Mouse (Mus musculus): ENCODE measurements around the gene Arhgap40. TPM values are rescaled to one million over a fixed set of nuclear protein-coding genes. Genes with fewer than 3 reads are reported as not detected.

Gene Arhgap40
- polyA plus RNA-seq (2012; rRNA removed; ENCODE audit: low replicate concordance) = 0.21 and 2.9 TPM in 2 replicates

DNA sequence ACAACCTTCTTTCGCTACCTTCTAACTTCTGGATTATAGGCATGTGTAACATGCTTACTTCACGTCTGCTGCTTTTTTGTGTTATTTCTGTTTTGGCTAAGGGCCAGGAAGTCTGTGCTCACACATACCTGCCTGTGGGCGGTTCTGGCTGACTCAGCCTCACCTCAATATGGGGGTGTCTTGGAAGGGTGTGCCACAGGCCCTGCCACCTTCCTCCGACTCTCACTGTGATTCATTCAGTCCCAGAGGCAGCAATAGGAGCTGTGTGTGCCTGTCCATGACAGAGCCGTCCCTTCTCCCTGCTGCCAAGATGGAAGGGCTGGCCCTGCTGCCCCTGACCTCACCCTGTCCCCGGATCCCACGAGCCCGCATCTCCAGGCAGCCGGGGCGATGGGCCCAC, at the start of gene Arhgap40:
Gene Arhgap40 (plus strand): TSS at position 269 of the 400 bp plus-strand sequence.

DNA sequence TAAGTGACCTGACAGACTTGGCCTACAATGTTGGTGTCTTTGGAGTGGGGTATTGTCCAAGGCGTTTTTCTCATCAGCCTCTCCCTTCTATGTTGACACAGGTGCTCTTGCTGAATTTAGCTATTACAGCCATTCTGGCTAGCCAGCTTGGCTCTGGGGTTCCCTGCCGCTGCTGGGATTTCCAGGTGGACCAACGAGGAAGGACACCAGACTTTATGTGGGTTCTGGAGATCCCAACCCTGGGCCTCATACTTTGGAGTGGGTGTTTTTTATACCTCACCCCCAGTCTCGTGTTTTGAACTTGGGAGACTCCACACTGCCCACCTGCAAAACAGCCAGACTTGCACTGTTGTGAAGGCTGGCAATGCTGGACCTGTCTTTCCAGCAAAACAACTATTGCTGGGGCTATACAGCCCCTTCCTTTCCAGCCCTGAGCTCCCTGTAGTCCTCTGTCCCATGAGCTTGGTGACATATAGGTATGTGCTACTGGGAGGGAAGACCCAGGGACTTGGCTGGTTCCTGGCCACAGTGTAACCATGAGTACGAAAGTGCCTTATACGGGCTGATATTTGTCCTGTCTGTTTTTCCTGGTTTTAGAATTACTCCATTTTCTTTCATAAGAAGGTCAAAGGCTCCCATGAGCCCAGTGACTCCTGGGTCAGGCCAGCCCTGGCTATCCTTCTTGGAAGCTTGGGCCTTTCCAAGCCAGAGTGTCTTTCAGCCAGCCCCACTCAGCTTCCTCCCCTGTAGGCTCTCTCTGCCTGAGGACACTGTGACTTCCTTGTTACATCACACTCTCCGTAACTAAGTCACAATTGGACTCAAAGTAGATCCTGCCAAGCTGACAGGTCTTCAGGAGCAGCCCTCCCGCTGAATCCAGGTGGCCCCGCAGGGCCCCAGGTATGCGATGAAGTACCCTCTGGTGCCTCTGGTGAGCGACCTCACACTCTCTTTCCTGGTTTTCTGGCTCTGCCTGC, 10.5 kb upstream of the Arhgap40 start, which contains the start of gene Adig:
Gene Adig (plus strand): TSS at position 777 of the 977 bp plus-strand sequence.

Other genes starting within 250 kb of the Arhgap40 start
- gene Lbp, start 206.3 kb upstream of the Arhgap40 start, polyA plus RNA-seq (2012; rRNA removed; ENCODE audit: low replicate concordance) = 336 and 540 TPM in 2 replicates
- 17.4 and 62.3 TPM in 2 replicates for gene Snhg11, start 137.2 kb upstream of the Arhgap40 start, polyA plus RNA-seq (2012; rRNA removed; ENCODE audit: low replicate concordance)
- 23.6 and 34.7 TPM in 2 replicates for gene Ralgapb, start 102.9 kb upstream of the Arhgap40 start, polyA plus RNA-seq (2012; rRNA removed; ENCODE audit: low replicate concordance)
- gene Adig, start 10.2 kb upstream of the Arhgap40 start, polyA plus RNA-seq (2012; rRNA removed; ENCODE audit: low replicate concordance) = 242 and 439 TPM in 2 replicates
- gene Slc32a1, start 98.0 kb downstream of the Arhgap40 start, polyA plus RNA-seq (2012; rRNA removed; ENCODE audit: low replicate concordance) = not detected in 2 replicates
- 4.7 and 9.3 TPM in 2 replicates for gene Actr5, start 112.1 kb downstream of the Arhgap40 start, polyA plus RNA-seq (2012; rRNA removed; ENCODE audit: low replicate concordance)
- 4.9 and 8.0 TPM in 2 replicates for gene Ppp1r16b, start 152.6 kb downstream of the Arhgap40 start, polyA plus RNA-seq (2012; rRNA removed; ENCODE audit: low replicate concordance)